Mouse (Mus musculus) erythroblast, embryonic 14.5 days (primary cell): ENCODE results near the gene Akap2.

ENCODE experiments used
- GATA1 ChIP-seq: IDR thresholded peaks from 2 replicates; pipeline ENCODE4 v1.6.1; 2012; ENCODE audit warnings: low read length, inconsistent platforms, mixed read lengths
- TAL1 ChIP-seq: IDR thresholded peaks from 3 replicates; pipeline ENCODE4 v1.6.1; 2012; ENCODE audit warnings: low read length, inconsistent platforms, mixed read lengths

GRCm38 (mm10) chr4:57677916-57678315 lies 39.5 kb upstream of the Akap2 start:
- TF ChIP-seq GATA1 (no peak), TAL1 (no peak)
